Mouse (Mus musculus): ENCODE measurements at regions not wholly inside any gene's neighbourhood (a gene's known extent, or its start where the extent isn't known, plus 50 kb on each side); places are given as distances from the start of the nearest gene placed in this dataset.

GRCm38 (mm10) chr2:166485361-166485760, 228.3 kb downstream of the Prex1 start:
- TF ChIP-seq POLR2A (IDR thresholded peaks at IDR 0.05; ENCODE audit: insufficient read depth, low read depth, low read length) (no peak), CTCF (IDR thresholded peaks at IDR 0.05; ENCODE audit: insufficient read depth, low read depth, low read length) (no peak)
